Mouse (Mus musculus) testis, postnatal 10 days (tissue): ENCODE data around the gene Coa3.

Source experiments
- DNase-seq: peaks from one replicate; pipeline ENCODE4 v3.0.0; 2021; ENCODE audit warnings: low spot score

The Coa3 gene

GRCm38 (mm10) chr11:101282896-101283295 is 4.0 kb upstream of the Coa3 start:
- no peak for DNase-seq

DNA sequence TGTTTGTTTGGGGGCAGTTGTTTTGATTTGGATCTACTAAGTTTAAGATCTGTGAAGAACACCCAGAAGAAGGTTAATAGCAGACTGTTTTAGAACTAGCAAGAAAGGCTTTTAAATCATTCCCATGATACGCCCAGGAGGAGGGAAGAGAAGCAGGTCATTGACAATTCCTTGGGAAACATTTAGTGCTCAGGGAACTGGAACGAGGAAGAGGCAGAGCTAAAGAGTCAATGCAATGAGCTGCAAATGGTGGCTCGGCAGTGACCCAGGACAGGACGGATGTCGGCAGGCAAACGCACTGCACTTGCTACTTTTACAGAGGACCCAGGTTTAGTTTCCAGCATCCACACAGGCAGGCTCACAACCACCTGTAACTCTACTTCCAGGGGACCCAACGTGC is 1.9 kb upstream of the Coa3 start:
- DNase-seq = no peak

DNA sequence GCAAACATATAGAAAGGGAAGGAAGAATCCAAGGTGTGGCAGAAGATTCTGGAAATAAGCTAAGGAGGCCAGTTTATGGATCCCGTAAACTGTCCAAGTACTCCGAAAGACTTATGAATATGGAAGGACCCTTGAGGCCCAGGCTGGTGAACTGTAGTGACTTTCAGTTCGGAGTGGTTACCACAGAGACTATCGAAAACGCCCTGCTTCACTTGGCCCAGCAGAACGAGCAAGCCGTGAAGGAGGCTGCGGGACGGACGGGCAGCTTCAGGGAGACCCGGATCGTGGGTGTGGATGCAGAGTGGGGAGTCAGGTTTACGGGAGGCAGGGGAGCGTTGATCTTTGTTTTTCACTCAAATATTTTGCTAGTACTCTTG is 267 bp upstream of the Coa3 start:
- peak; percentile 48 for DNase-seq

DNA sequence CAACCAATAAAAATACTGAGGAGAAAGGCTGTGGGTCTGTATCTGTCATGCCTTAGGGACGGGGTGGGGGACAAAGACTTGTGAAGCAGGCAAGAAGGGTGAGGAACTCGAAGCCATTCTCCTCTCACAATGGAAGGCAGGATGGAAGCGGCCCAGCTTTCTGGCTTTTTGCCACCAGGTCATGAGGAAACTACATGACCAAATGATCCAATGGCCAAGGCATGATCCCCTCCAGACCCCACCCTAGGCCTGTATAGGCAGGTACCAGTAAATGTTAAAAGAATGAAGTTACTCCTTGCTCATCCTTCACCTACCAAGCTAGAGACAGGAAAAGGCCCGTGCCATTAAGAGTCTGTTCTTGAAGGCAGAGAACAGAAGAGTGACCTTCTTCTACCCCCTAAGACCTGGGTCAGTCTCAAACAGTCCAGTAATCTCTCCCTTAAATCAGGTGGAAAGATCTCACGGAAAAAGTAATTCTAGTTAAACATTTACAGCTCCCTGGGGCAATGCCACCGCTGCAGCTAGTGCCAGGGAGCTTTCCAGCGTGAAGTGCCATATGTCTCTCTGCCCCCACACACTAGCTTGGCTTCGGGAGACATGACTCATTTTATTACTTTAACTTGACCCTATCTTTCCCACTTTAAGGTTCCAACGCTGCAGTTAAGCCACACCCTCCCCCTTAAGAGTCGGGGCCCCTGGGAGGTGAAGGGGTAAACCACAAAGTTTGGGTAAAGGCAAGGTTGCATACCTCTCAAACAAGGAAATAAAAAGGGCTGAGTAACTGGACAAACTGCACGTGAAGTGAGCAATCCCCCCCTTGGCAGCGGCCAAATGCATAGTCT is 1.3 kb downstream of the Coa3 start:
- no peak for DNase-seq

DNA sequence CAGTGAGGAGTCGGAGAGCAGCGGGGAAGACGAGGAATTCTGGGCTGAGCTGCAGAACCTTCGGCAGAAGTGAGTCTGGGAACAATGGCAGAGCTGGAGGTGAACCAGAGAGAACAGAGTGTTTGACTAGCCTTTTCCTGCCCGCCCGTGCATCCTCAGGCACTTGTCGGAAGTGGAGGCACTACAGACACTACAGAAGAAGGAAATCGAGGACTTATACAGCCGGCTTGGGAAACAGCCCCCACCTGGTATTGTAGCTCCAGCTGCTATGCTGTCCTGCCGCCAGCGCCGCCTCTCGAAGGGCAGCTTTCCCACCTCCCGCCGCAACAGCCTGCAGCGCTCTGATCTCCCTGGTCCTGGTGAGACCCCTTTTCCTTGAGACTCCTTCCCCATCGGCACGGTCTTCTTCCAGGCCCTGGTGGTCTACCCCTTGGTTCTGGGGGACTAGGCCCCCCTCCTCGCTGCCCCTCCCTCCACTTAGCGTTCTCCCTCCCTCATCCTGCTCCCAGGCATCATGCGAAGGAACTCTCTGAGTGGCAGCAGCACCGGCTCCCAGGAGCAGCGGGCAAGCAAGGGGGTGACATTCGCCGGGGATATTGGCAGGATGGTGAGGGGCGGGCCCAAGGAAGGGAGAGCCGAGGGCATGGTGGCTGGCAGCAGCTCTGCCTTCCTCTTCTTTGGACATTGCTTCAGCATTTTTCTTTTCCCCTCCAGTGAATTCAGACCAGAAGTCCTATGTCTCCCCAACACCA is 2.4 kb downstream of the Coa3 start:
- DNase-seq = peak; percentile 51

- DNase-seq = no peak
Measured at GRCm38 (mm10) chr11:101275309-101275708, 3.6 kb downstream of the Coa3 start.

- no peak for DNase-seq
Measured at GRCm38 (mm10) chr11:101272446-101272845, 6.5 kb downstream of the Coa3 start.

DNA sequence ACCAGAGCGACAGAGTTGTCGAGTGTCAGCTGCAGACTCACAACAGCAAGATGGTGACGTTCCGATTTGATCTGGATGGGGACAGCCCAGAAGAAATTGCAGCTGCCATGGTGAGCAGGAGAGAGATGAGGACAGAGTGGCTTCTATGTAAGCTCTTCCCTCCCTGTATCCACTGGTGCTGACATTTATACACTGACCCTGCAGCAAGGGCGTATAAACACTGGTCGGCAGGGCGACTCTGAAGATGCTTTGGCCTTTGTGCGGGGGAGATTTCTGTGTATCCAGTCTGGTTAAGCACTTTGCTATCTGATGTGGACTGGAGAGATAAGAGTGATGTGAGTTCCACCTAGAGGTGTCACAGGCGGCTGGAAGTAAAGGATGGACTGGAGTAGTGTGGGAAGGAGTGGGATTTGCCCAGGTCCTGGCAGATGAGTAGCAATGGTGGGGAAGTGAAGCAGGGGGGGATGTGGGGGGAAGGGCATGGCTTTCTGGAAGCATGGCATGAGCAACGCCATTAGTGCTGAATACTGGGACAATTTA is 9.3 kb downstream of the Coa3 start:
- DNase-seq = peak; percentile 49

DNA sequence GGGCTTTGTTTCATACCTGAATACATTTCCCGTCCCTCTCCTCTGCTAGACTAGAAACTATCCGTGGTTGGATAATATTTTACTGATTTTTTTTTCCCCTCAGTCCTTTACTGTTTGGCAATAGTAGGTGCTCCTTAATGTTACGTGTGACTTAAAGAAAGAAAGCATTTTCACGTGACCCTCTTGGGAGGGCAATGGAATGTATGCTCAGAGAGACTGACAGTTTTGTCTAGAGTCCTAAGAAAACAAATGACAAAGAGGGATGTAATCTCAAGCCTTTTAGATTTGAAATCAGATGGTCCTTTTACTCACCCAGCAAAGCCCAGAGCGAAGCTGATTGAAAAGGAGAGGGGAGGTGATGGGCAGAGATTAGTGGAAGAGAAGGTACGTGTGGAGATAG is 13.0 kb downstream of the Coa3 start:
- no peak for DNase-seq

DNA sequence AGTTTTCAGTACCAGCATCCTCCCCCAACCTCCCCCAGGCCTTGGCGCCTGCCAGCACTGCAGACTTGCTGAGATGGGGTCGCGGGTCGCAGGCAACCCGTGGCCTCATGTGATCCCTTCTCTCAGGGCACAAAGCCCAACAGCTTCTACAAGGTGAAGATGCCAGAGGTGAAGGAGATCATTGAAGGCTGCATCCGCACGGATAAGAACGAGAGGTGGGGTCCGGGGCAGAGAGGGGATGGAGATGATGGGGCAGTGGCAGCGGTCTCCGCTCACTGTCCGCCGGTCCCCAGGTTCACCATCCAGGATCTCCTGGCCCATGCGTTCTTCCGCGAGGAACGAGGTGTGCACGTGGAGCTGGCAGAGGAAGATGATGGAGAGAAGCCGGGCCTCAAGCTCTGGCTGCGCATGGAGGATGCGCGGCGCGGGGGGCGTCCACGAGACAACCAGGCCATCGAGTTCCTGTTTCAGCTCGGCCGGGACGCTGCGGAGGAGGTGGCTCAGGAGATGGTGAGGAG is 13.9 kb downstream of the Coa3 start:
- peak; percentile 48 for DNase-seq

- no peak for DNase-seq
Measured at GRCm38 (mm10) chr11:101263989-101264280, 15.0 kb downstream of the Coa3 start.

DNA sequence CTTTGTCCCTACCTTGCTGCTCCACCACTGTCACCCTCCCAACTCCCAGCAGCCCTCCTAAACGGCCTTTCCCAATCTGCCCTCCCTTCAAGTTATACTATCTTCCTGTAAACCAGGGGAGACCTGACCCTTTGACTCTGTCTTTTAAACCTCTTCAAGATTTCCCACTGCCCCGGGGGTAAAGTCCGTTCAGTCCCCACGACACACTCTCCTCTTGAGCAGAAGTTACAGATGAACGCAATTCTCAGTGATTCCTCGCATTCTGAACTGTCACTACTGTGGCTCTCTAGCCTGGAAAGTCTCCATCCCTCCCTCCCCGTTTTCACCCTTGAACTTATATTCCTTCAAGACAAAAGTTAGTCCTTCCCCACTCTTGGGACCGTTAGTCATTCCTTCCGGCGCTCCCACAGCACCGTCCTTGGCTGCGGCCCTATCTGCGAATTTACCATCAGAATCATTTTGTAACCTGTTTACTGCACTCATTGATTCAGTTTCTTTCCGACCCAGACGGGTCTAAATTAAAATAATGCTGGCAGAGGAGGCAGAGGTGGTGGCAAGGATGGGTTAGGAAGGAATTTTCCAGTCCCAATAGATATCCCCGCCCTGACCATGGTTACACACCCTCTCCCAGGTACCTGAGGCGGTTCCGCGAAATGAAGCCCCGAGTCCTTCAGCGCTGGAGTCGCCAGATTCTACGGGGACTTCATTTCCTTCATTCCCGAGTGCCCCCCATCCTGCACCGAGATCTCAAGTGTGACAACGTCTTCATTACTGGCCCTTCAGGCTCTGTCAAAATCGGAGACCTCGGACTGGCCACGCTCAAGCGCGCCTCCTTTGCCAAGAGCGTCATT is 15.6 kb downstream of the Coa3 start:
- DNase-seq = no peak

GRCm38 (mm10) chr11:101262272-101262967 is 16.5 kb downstream of the Coa3 start:
- peak; percentile 52 for DNase-seq

DNA sequence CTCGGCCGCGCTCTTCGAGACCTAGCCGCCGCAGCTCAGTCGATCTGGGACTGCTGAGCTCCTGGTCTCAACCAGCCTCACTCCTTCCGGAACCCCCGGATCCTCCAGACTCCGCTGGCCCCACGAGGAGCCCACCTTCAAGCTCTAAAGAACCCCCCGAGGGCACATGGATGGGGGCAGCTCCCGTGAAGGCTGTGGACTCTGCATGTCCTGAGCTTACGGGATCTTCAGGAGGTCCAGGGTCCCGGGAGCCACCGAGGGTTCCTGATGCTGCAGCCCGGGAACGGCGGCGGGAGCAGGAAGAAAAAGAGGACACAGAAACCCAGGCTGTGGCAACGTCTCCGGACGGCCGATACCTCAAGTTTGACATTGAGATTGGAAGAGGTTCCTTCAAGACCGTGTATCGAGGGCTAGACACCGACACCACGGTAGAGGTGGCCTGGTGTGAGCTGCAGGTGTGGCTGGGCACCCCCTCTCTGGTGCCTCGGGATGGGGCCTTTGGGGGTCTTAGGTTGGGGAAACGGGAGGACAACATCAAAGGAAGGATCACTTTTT is 18.0 kb downstream of the Coa3 start:
- DNase-seq = peak; percentile 60

DNA sequence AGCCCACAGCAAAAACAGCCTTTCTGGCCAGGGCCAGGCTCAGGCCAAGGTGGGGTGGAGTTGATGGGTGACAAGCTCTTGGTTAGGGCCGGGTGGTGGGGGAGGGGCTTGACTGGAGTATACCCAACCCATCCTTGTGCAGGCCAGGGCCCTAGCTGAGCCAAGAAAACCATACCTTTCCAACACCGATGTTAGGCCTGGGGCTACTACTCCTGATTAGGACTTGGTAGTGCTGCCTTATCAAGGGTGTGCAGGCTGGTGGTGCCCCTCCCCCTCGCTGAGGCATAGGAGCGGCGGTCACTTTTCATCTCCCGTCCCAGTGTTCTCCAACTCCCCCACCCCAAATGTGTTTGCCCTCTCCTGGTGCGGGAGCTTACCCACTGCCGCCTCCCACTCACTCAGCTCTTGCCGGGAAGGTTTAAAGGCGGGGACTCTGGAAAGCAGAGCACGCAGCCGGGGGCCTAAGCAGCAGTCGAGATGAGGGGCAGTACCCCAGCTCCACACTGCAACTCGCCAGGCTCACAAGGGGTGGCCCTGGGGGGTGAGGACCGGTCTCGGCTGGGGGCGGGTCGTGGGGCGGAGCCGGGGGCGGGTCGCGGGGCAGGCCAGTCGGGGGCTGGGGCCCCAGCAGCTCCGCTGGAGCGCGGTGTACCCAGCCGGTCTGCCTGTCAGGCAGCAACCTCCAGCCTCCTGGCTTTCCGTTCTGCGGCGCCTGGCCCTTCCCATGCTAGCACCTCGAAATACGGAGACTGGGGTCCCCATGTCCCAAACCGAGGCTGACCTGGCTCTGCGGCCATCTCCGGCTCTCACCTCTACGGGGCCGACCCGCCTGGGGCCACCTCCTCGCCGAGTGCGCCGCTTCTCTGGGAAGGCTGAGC is 18.7 kb downstream of the Coa3 start, which contains the start of gene Wnk4:
Wnk4 (plus strand) TSS at position 620 of the 878 bp plus-strand sequence.
- DNase-seq = peak; percentile 85

- DNase-seq = peak; percentile 78
Measured at GRCm38 (mm10) chr11:101259261-101259712, 19.6 kb downstream of the Coa3 start.

DNA sequence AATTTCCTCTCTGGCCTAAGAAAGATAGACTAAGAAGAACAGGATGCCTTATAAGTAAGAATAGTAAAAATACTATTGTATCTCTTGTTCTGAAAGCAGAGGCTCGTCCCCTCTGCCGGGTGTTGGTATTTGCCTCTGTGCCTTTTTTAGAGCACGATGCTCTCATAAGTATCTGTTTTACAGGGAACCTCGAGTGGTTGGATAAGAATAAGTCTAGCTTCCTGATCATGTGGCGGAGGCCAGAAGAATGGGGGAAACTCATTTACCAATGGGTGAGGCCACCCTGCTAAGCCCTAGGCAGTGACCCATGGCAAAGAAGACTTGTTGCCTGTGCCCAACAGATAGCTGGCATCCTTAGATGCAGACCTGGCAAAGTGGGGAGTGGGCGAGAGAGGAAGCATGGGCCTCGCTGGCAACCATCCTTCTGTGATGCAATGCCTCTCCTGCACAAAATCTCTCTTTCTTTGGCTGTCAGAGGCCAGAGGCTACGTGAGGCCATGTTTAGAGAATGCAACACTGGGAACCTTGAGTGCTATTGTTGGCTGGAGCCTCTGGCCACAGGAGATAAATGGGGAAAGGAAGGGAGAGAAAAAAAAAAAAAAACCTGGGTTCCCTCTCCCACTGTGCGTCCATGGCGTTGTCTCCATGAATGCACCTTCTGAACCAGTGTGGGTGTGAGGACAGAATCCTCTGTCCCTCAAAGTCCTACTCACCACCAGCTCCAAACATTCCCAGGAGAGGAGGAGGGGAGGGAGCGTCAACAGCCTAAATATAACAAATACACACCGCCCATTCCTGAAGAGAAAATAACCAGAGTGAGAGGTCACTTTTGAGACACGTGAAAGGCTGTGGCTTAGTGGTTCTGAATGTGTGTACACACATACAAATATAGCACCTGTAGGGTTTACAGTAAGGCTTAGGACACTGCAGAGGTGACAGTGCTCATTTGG is 22.8 kb downstream of the Coa3 start:
- no peak for DNase-seq

- peak; percentile 87 for DNase-seq
Measured at GRCm38 (mm10) chr11:101253613-101254389, 25.1 kb downstream of the Coa3 start, which contains the start of gene Vps25. Vps25 (plus strand) TSS chr11:101253707.
